Mouse (Mus musculus) CH12.LX (cell line): Measurements from ENCODE around the gene Gm45713.
"Not testable (repeated sequence)": the region's sequence is repeated elsewhere in the genome, so short reads cannot be mapped to it uniquely, and the experiment has no call there.

ENCODE experiments used
- CHD2 ChIP-seq: IDR thresholded peaks from 2 replicates; pipeline ENCODE4 v1.6.1; 2011; ENCODE audit warnings: low read length, improper control_type of control experiment
- MAFK ChIP-seq: IDR thresholded peaks from 2 replicates; pipeline ENCODE4 v1.6.1; 2011; ENCODE audit warnings: low read length, improper control_type of control experiment; ENCODE audit not compliant: insufficient replicate concordance
- MXI1 ChIP-seq: IDR thresholded peaks from 2 replicates; pipeline ENCODE4 v1.6.1; 2011; ENCODE audit warnings: mild to moderate bottlenecking, low read depth, low read length, improper control_type of control experiment
- POLR2A ChIP-seq: IDR thresholded peaks from 2 replicates; pipeline ENCODE4 v1.6.1; 2011; ENCODE audit warnings: low read depth, mild to moderate bottlenecking, improper control_type of control experiment, low read length
- USF1 ChIP-seq: IDR thresholded peaks from 2 replicates; pipeline ENCODE4 v1.6.1; 2014; ENCODE audit warnings: low read depth, mild to moderate bottlenecking, inconsistent platforms, low read length, improper control_type of control experiment

GRCm38 (mm10) chr7:45110089-45110488 lies 25.9 kb downstream of the Gm45713 start:
- TF ChIP-seq MXI1, POLR2A, CHD2, MAFK, USF1: not testable (repeated sequence)
